Mouse (Mus musculus) left cerebral cortex, postnatal 10 days (tissue): ENCODE results near the gene G3bp1. TPM values are rescaled to one million over a fixed set of nuclear protein-coding genes. Genes with fewer than 3 reads are reported as not detected.
A peak's percentile ranks its signal among the peaks of the same experiment; 100 is the strongest.

Source experiments
- DNase-seq, 2 experiments: peaks; one replicate each; pipeline ENCODE4 v3.0.0; 2021 to 2022; ENCODE audit warnings: low spot score in 2 of 2, mixed read lengths in 1 of 2; ENCODE audit errors: extremely low spot score in 1 of 2
- intact Hi-C: fragments of 180-260 bp; cut with DNase I; formaldehyde crosslinking; loops from one replicate; pipeline ENCODE4 v1.15.1; 2025
- total RNA-seq, 2 experiments: library from RNA; stranded (reverse); gene quantifications; 2 replicates each; pipeline ENCODE4 v1.2.3; 2021

The G3bp1 gene
- total RNA-seq = 10 to 100 TPM; 41.5 to 41.6 TPM

DNA sequence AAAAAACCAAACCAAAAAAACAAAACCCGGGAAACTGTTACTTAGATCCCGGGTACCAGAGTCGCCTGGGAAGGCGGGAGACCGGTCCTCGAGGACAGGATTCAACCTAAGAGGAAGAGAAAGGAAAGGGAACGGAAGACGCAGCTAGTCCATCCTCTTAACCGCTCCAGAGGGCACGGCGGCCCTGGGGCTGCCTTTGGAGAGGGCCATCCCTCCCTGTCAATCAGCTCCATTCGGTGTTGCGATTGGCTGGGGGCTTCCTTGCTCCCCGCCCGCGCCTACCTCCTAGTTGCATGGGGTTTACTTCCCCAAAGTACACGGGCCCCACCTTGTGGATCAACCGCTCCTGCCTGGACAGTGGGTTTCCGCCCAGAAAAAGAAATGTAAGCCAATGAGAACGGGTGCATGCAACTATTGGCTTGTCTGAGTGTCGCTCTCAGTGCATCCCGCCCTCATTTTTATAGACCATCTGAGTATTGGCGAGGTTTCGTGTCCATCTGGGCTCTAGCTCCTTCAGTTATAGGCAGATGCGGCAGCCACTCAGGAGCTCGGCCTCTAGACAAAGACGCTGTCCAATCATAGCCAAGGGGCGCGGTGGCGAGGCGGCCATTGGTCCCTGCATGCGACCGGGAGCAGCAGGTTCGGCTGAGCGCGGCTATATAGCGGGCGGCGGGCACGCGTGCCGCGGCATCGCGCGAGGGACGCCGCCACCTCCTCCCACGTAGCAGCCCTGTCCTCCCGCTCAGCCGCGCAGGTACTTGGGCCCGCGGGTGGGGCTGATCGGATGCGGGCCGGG is at the start of gene G3bp1:
TSS of gene G3bp1 (plus strand) at position 638 of the 796 bp plus-strand sequence.
- DNase-seq = peak; percentile 100
- intact Hi-C loops = no loop called here

GRCm38 (mm10) chr11:55422978-55423377 is 46.5 kb upstream of the G3bp1 start, which contains the start of gene Sparc:
TSS of gene Sparc (minus strand) at chr11:55423183.
- intact Hi-C loops = no loop called here
- DNase-seq = no peak

DNA sequence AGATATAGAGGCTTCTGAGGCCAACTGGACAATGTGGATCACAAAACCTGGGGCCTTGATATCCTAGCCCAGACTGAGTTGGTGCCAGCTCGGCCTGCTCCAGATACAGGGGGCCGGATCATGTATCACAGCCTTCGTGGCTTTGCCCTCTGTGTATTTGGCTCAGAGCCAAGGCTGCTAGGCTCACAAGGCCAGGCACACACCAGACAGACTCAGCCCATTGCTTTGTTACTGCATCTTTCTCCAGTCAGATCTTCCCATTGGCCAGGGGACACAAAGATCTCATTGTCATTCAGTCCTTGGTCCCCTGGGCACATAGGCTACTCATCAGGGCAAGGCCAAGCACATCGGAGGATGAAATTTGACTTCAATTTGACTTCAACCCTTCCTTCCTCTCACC is 45.7 kb upstream of the G3bp1 start:
- intact Hi-C loops = no loop called here
- peak in 1 of 2 experiments; percentile 50 for DNase-seq

GRCm38 (mm10) chr11:55424746-55425360 is 44.6 kb upstream of the G3bp1 start:
- intact Hi-C loops = no loop called here
- DNase-seq = no peak

- intact Hi-C loops = no loop called here
- DNase-seq = peak in 1 of 2 experiments; percentile 93
Measured at GRCm38 (mm10) chr11:55428186-55429012, 41.1 kb upstream of the G3bp1 start.

- intact Hi-C loops = no loop called here
Measured at GRCm38 (mm10) chr11:55429973-55430372, 39.5 kb upstream of the G3bp1 start.

GRCm38 (mm10) chr11:55432981-55433380 is 36.5 kb upstream of the G3bp1 start:
- no peak for DNase-seq
- intact Hi-C loops = no loop called here

More at GRCm38 (mm10) chr11:55429973-55430372, 39.5 kb upstream of the G3bp1 start:
- DNase-seq = no peak

DNA sequence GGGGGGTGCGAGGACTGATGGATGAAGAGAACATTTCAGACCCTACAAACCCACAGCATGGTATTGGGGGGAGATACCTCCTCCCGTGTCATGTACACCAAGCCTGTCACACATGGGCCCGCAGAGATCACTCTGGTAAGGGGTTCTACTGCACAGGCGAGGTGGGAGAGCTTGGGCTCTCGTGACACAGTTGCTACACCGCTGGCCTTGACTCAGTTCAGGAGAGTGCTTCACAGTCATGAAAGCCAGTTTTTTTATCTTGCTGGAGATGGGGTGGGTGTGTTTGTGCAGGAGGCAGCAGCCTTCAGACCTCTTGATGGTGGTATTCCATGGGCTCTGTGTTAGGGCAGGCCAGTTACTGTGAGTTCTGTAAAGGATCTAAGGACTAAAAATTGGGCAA is 33.4 kb upstream of the G3bp1 start:
- DNase-seq = no peak
- intact Hi-C loops = no loop called here

- DNase-seq = no peak
- intact Hi-C loops = no loop called here
Measured at GRCm38 (mm10) chr11:55438031-55438430, 31.5 kb upstream of the G3bp1 start.

DNA sequence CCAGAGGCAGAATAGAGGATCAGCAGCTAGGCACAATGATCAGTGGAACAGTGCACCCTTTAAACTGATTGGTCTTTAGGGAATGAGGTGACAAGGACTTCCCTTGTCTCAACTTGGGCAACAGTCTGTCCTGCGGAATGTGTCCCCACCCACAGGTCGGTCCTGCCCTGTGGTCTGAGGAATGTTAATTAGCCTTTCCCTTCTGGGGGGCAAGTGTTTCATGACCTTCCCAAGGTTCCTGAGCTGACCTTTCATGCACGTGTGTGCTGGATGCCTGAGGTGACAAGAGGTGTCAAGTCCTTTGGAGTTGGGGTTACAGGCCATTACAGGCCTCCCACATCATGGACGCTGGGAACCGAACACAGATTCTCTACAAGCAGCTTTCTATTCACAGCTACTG is 29.8 kb upstream of the G3bp1 start:
- no peak for DNase-seq
- intact Hi-C loops = loop anchor here (10.0 kb wide), 1 partner anchor 445 kb away; no protein-coding TSS in a partner anchor

GRCm38 (mm10) chr11:55444772-55445171 is 24.7 kb upstream of the G3bp1 start:
- DNase-seq = peak in 1 of 2 experiments; percentile 71
- intact Hi-C loops = loop anchor here (5.0 to 10.0 kb wide), 2 partner anchors 242 to 450 kb away; partner anchors contain the start of gene Slc36a1

GRCm38 (mm10) chr11:55446579-55446978 is 22.9 kb upstream of the G3bp1 start:
- peak; percentile 80 to 88 for DNase-seq
- intact Hi-C loops = loop anchor here (1.0 to 10.0 kb wide), 3 partner anchors 57 to 452 kb away; partner anchors contain the start of gene Slc36a1

GRCm38 (mm10) chr11:55449531-55449930 is 20.0 kb upstream of the G3bp1 start:
- intact Hi-C loops = loop anchor here (5.0 to 10.0 kb wide), 2 partner anchors 247 to 455 kb away; partner anchors contain the start of gene Slc36a1
- peak in 1 of 2 experiments; percentile 63 for DNase-seq

DNA sequence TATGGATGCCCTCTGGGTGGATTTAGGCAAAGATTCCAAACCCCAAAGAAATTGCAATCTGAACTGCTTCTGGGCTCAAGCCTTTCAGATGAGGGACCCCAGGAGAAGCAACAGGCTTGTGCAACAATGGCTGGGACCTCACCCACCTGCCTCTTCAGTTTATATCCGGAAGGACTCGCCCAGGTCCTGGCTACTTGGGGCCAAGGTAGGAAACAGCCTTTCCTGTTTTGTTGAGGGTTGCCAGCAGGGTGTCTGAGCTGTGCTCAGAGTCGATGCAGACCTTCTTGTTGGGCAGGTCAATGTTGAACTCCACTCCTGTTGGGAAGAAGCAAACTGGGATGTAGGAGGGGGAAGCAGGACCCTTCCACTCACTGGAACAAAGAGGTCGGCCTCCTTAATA is 19.2 kb upstream of the G3bp1 start:
- DNase-seq = peak in 1 of 2 experiments; percentile 71
- intact Hi-C loops = no loop called here

- intact Hi-C loops = no loop called here
- no peak for DNase-seq
Measured at GRCm38 (mm10) chr11:55453640-55454039, 15.8 kb upstream of the G3bp1 start.

- DNase-seq = no peak
- intact Hi-C loops = no loop called here
Measured at GRCm38 (mm10) chr11:55455166-55455565, 14.3 kb upstream of the G3bp1 start.

GRCm38 (mm10) chr11:55458501-55458900 is 11.0 kb upstream of the G3bp1 start:
- intact Hi-C loops = no loop called here

GRCm38 (mm10) chr11:55459850-55460558 is 9.5 kb upstream of the G3bp1 start:
- intact Hi-C loops = no loop called here
- DNase-seq = no peak

More at GRCm38 (mm10) chr11:55458501-55458900, 11.0 kb upstream of the G3bp1 start:
- no peak for DNase-seq
